Mouse (Mus musculus) MEL (cell line): ENCODE measurements around the gene Scarb1.

Experiments
- BHLHE40 ChIP-seq: IDR thresholded peaks from 2 replicates; pipeline ENCODE4 v1.6.1; 2012; ENCODE audit warnings: low read depth, mild to moderate bottlenecking, inconsistent platforms, low read length, improper control_type of control experiment, borderline replicate concordance
- CTCF ChIP-seq, 3 experiments: IDR thresholded peaks in 2 of 3; conservative IDR thresholded peaks in 1 of 3; 2 replicates each; pipeline ENCODE4 v1.5.1; 2011 to 2012; ENCODE audit warnings: low read length in 3 of 3, low read depth in 2 of 3, mild to moderate bottlenecking in 2 of 3, improper control_type of control experiment in 1 of 3, inconsistent platforms in 1 of 3, mixed read lengths in 1 of 3, moderate library complexity in 1 of 3; ENCODE audit not compliant: control insufficient read depth in 1 of 3, insufficient read depth in 1 of 3, poor library complexity in 1 of 3, severe bottlenecking in 1 of 3
- EP300 ChIP-seq, 2 experiments: IDR thresholded peaks; 2 replicates each; pipeline ENCODE4 v1.6.1; 2011; ENCODE audit warnings: improper control_type of control experiment in 2 of 2, low read length in 2 of 2, low read depth in 1 of 2, mild to moderate bottlenecking in 1 of 2
- GATA1 ChIP-seq: IDR thresholded peaks from 2 replicates; pipeline ENCODE4 v1.6.1; 2011; ENCODE audit warnings: low read depth, low read length, improper control_type of control experiment
- HCFC1 ChIP-seq: IDR thresholded peaks from 2 replicates; pipeline ENCODE4 v1.6.1; 2012; ENCODE audit warnings: low read depth, mild to moderate bottlenecking, inconsistent platforms, low read length, improper control_type of control experiment, moderate library complexity
- POLR2A ChIP-seq, 2 experiments: IDR thresholded peaks; 2 replicates each; pipeline ENCODE4 v1.6.1; 2011 to 2012; ENCODE audit warnings: low read length in 2 of 2, mild to moderate bottlenecking in 2 of 2, control low read depth in 1 of 2, improper control_type of control experiment in 1 of 2, low read depth in 1 of 2, moderate library complexity in 1 of 2; ENCODE audit not compliant: control insufficient read depth in 1 of 2, insufficient read depth in 1 of 2, poor library complexity in 1 of 2
- RCOR1 ChIP-seq: IDR thresholded peaks from 2 replicates; pipeline ENCODE4 v1.6.1; 2012; ENCODE audit warnings: low read depth, mild to moderate bottlenecking, inconsistent platforms, low read length, improper control_type of control experiment
- UBTF ChIP-seq: IDR thresholded peaks from 2 replicates; pipeline ENCODE4 v1.6.1; 2012; ENCODE audit warnings: low read depth, mild to moderate bottlenecking, inconsistent platforms, low read length, improper control_type of control experiment, moderate library complexity, borderline replicate concordance; ENCODE audit not compliant: insufficient read depth
- ZMIZ1 ChIP-seq: IDR thresholded peaks from 2 replicates; pipeline ENCODE4 v1.6.1; 2012; ENCODE audit warnings: low read depth, mild to moderate bottlenecking, inconsistent platforms, low read length, improper control_type of control experiment, moderate library complexity
- ZNF384 ChIP-seq: IDR thresholded peaks from 2 replicates; pipeline ENCODE4 v1.6.1; 2012; ENCODE audit warnings: low read depth, mild to moderate bottlenecking, inconsistent platforms, low read length, improper control_type of control experiment

DNA sequence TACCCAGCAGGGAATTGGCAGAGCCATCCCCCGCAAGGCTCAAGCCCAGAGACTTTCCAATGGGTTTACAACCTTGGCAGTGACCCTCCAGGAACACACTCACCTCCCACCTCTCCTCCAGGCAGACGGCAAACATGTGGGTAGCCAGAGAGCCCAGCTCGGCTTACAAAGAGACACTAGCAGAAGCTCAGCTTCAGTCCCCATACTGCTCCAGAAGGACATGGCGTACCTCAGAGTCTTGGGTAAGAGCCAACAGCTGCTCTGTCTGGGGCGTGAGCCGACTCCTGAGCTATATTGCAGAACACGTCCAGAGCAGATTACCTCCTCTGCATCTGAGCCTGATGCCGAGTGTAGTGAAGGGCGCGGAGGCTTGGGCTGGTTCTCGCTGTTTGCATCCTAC, 15.0 kb downstream of the Scarb1 start:
- TF ChIP-seq POLR2A (IDR thresholded peaks at IDR 0.05; ENCODE audit: control insufficient read depth in 1 of 2, insufficient read depth in 1 of 2, low read depth in 1 of 2, low read length in 2 of 2, poor library complexity in 1 of 2) (no peak), ZNF384 (no peak), BHLHE40 (no peak), HCFC1 (no peak), UBTF (no peak), CTCF (IDR thresholded peaks at IDR 0.05 in 2 of 3, conservative IDR thresholded peaks at IDR 0.05 in 1 of 3; ENCODE audit: control insufficient read depth in 1 of 3, insufficient read depth in 1 of 3, low read depth in 2 of 3, low read length in 3 of 3, poor library complexity in 1 of 3, severe bottlenecking in 1 of 3) (no peak), RCOR1 (no peak), ZMIZ1 (no peak), GATA1 (no peak), EP300 (IDR thresholded peaks at IDR 0.05; ENCODE audit: low read depth in 1 of 2, low read length in 2 of 2) (no peak)
